Mouse (Mus musculus) erythroblast, embryonic 14.5 days (primary cell): ENCODE measurements around the gene Olfr2.

Experiments
- GATA1 ChIP-seq: IDR thresholded peaks from 2 replicates; pipeline ENCODE4 v1.6.1; 2012; ENCODE audit warnings: low read length, inconsistent platforms, mixed read lengths
- TAL1 ChIP-seq: IDR thresholded peaks from 3 replicates; pipeline ENCODE4 v1.6.1; 2012; ENCODE audit warnings: low read length, inconsistent platforms, mixed read lengths

DNA sequence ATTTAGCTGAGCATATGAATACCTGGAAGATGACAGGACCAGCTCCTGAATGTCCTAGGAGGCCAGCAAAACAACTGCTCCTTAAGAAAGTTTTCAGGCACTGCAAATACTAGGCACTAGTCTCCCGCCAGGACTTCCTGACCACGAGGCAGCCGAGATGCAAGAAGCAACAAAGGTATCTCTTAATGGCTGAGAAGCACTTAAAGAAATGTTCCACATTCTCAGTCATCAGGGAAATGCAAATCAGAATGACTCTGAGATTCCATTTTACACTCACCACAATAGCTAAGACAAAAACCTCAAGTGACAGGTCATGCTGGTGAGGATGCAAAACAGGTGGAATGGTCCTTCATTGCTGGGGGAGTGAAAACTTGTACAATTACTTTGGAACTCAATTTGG is 20.6 kb downstream of the Olfr2 start:
- TF ChIP-seq GATA1 (no peak), TAL1 (no peak)
